Mouse (Mus musculus): ENCODE measurements around the gene Plpp6. TPM values are rescaled to one million over a fixed set of nuclear protein-coding genes. Genes with fewer than 3 reads are reported as not detected.
"Not testable (repeated sequence)": the region's sequence is repeated elsewhere in the genome, so short reads cannot be mapped to it uniquely, and the experiment has no call there.

Gene Plpp6
- total RNA-seq, 2 experiments from 2014 or later, result 52.8 to 54.0 TPM

GRCm38 (mm10) chr19:28974862-28975611 is 11.3 kb downstream of the Plpp6 start:
- peak; percentile 67 to 86 for DNase-seq (ENCODE audit: extremely low spot score in 1 of 2, low spot score in 1 of 2)

- no peak for DNase-seq (ENCODE audit: extremely low spot score in 1 of 2, low spot score in 1 of 2)
Measured at GRCm38 (mm10) chr19:28982617-28983016, 18.9 kb downstream of the Plpp6 start.

GRCm38 (mm10) chr19:28989515-28989914 is 25.8 kb downstream of the Plpp6 start:
- no peak for DNase-seq (ENCODE audit: extremely low spot score in 1 of 2, low spot score in 1 of 2)

- peak; percentile 92 to 96 for DNase-seq (ENCODE audit: extremely low spot score in 1 of 2, low spot score in 1 of 2)
Measured at GRCm38 (mm10) chr19:28990194-28990589, 26.4 kb downstream of the Plpp6 start, which contains the start of gene Cdc37l1. Cdc37l1 (plus strand) TSS chr19:28990352.

DNA sequence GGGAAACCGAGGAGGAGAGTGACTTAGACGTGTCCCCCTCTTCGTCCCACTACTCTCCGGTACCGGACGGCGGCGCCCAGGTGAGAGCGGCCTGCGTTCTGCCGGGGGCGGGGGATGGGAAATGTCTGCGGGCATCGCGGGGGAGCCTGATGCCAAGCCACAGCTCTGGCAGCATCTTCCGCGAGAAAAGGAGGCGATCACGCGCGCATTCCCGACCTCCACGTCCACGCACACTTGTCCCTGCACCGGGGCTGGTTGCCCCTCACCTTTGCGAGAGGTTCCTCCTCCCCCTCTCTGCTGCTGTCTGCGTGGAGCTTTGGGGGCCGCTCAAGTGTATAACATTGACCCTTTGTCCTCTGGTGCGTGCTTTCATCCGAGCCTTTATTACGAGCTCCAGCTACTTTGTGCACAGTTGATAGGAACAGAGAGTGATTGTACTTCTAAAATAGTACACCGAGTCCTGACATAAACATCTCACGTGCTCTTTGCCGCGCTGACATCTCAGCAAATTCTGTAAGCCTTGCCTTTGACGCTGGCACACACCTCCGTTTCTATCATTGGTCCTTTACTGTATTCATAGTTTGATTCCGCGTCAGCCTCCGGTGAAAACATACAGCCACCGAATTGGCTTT is 27.0 kb downstream of the Plpp6 start:
- no peak for DNase-seq (ENCODE audit: extremely low spot score in 1 of 2, low spot score in 1 of 2)

GRCm38 (mm10) chr19:28991391-28991790 is 27.6 kb downstream of the Plpp6 start:
- DNase-seq (ENCODE audit: extremely low spot score in 1 of 2, low spot score in 1 of 2), result no peak

- DNase-seq (ENCODE audit: extremely low spot score in 1 of 2, low spot score in 1 of 2), result peak in 1 of 2 experiments; percentile 17
Measured at GRCm38 (mm10) chr19:28994870-28995269, 31.1 kb downstream of the Plpp6 start.

DNA sequence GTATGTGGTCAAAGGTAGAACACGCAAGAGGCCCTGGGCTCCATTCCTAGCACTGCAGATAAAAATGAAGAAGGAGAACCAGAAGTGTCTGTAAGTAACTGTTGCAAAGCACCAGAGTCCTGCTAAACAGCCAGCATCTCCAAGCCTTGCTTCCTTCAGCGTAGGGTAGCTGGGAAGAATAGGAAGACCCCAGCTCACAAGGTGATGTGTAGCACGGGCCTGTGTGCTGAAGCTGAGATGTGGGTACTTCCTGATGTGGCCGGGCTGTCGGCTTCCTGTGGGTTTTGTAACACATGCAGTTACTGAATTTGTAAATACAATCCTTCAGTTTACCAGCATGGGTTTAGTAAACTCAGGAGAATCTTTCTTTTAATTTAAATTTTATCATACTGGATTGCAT is 31.6 kb downstream of the Plpp6 start:
- no peak for DNase-seq (ENCODE audit: extremely low spot score in 1 of 2, low spot score in 1 of 2)

DNA sequence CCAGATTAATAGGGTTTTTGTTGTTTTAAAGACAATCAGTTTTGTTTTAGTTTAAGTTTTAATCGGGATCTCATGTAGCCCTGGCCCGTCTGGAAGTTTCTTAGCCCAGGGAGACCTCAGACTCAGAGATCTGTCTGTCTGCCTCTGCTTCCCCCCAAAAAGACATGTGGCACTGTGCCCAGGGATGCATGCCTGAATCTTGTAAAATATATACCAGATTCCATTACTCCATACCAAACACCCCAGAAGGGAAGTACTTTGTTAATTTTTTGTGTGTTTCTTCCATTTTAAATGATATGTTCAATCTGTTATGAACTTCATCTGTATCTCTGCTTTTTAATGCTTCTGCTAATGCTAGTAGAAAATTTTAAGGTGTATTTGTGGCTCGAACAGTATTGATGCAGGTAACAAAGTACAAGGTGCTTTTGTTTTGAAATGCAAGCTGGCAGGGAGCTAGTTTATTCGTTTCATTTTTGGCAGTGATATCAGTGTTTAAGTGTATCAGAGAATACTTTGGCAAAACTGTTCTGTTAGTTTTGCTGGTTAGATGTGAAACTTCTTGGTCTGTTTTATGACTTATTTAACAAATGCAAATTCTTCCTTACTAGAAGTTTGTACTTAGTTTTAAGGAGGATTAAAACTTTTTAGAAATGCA is 34.4 kb downstream of the Plpp6 start:
- no peak for DNase-seq (ENCODE audit: extremely low spot score in 1 of 2, low spot score in 1 of 2)

DNA sequence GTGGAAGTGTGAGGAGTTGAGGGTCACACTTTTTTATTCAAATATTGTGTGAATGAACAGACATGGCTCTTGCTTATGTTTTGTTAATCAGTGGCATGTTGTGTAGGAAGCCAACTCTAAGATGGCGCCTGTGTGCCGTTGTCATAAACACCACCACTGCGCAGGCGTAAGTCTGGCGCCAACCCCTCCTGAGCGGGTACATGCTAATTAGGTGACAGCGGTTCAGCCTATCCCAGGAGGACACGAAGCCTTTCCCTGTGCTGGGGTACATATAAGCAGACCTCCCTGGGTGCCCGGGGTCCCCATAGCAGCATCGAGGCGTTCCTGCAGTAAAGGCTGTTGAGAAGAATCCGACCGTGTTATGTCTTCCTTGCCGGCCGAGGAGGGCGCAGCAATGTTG is 36.6 kb downstream of the Plpp6 start:
- not testable (repeated sequence) for DNase-seq (ENCODE audit: extremely low spot score in 1 of 2, low spot score in 1 of 2)

DNA sequence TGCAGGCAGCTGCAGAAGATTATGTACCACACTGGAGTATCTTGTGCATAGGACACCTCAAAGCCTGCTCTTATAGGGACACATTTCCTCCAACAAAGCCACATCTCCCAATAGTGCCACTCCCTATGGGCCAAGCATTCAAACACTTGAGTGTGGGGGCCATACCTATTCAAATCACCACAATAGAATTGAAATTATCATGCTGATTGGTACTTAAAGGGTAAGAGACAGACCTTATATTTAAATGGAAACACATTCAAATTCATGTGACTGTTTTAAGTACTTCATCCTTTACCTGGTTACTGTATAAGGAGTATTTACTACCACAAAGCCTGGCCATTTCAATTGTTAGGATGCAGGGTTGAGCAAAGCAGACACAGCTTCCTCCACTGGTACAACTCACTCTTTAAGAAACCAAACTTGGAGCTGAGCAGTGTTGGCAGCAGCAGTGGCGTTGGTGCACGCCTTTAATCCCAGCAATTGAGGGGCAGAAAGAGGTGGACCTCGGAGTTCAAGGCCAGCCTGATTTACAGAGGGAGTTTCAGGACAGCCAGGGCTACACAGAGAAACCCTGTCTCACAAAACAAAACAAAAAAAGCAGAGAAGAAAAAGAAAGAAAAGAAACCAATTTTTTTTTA is 44.4 kb downstream of the Plpp6 start:
- no peak for DNase-seq (ENCODE audit: extremely low spot score in 1 of 2, low spot score in 1 of 2)

DNA sequence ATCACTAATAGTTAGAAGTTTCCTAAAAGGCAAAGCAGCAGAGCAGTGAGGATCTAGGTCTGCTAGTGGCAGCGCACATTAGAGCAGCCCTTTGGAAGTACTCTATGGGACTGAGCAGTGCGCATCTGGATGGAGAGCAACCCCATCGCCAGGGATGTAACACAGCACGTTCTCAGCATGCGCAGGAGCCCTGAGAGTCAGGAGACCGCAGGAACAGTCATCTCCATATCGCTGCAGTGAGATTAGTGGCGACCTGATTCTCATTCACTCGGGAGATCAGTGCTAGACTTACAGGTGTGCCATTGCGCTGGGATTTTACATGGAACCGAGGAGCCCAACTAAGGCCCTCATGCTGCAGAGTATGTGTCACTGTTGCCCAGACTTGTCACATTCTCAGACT is 45.3 kb downstream of the Plpp6 start:
- no peak for DNase-seq (ENCODE audit: extremely low spot score in 1 of 2, low spot score in 1 of 2)

GRCm38 (mm10) chr19:29011355-29011990 is 47.7 kb downstream of the Plpp6 start:
- DNase-seq (ENCODE audit: extremely low spot score in 1 of 2, low spot score in 1 of 2), result no peak

DNA sequence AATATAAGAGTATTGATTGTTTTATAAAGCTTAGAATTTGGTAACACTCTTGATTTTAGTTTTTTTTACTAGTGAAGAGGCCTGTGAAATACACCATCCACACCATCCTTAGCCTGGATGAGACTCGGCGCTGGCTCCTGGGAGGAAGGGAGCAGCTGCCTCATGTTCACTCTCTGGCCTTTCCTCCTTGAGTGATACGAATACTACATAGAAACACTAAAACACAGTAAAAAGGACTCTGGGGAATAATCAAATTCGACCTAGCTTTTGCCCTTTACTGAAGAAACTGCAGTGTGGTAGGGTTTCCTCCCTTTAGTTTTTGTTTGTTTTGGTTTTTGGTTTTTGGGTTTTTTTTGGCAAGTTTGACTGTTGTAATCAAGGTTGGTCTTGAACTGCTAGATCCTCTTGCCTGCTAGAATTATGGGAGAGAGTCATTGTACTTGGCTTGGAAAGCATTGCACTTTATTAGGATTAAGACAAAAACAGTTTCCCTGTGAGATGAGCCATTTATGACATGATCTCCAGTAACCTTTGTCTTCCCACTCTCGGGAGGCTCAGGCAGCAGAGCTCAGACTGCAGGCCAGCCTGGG is 50.8 kb downstream of the Plpp6 start:
- DNase-seq (ENCODE audit: extremely low spot score in 1 of 2, low spot score in 1 of 2), result no peak

GRCm38 (mm10) chr19:29015410-29016203 is 51.9 kb downstream of the Plpp6 start:
- DNase-seq (ENCODE audit: extremely low spot score in 1 of 2, low spot score in 1 of 2), result no peak

- no peak for DNase-seq (ENCODE audit: extremely low spot score in 1 of 2, low spot score in 1 of 2)
Measured at GRCm38 (mm10) chr19:29016204-29016765, 52.5 kb downstream of the Plpp6 start.
